Mouse (Mus musculus) yolk sac, embryonic 10.5 days (tissue): ENCODE measurements around the gene Csf3.
"Not testable (repeated sequence)": the region's sequence is repeated elsewhere in the genome, so short reads cannot be mapped to it uniquely, and the experiment has no call there.

Experiments
- DNase-seq: peaks from one replicate; pipeline ENCODE4 v3.0.0-alpha.2; 2017; ENCODE audit warnings: low spot score

Gene Csf3

GRCm38 (mm10) chr11:98696454-98697216 is 4.4 kb upstream of the Csf3 start:
- no peak for DNase-seq

- DNase-seq, result no peak
Observed at GRCm38 (mm10) chr11:98697225-98697624, 3.8 kb upstream of the Csf3 start.

GRCm38 (mm10) chr11:98698849-98699640 is 2.0 kb upstream of the Csf3 start:
- DNase-seq, result no peak

- no peak for DNase-seq
Observed at GRCm38 (mm10) chr11:98699911-98700310, 1.2 kb upstream of the Csf3 start.

GRCm38 (mm10) chr11:98702323-98702722 is 1.3 kb downstream of the Csf3 start:
- no peak for DNase-seq

- no peak for DNase-seq
Observed at GRCm38 (mm10) chr11:98705021-98705420, 4.0 kb downstream of the Csf3 start.

- DNase-seq, result no peak
Observed at GRCm38 (mm10) chr11:98707401-98708281, 6.6 kb downstream of the Csf3 start.

GRCm38 (mm10) chr11:98708282-98708956 is 7.4 kb downstream of the Csf3 start:
- DNase-seq, result no peak

- peak; percentile 86 for DNase-seq
Observed at GRCm38 (mm10) chr11:98709001-98709741, 8.1 kb downstream of the Csf3 start.

- DNase-seq, result peak; percentile 82
Observed at GRCm38 (mm10) chr11:98710416-98711045, 9.5 kb downstream of the Csf3 start.

- DNase-seq, result no peak
Observed at GRCm38 (mm10) chr11:98711046-98711434, 10.0 kb downstream of the Csf3 start.

- not testable (repeated sequence) for DNase-seq
Observed at GRCm38 (mm10) chr11:98712009-98712408, 10.9 kb downstream of the Csf3 start.

GRCm38 (mm10) chr11:98713703-98714102 is 12.6 kb downstream of the Csf3 start:
- no peak for DNase-seq

- DNase-seq, result no peak
Observed at GRCm38 (mm10) chr11:98715946-98716345, 14.9 kb downstream of the Csf3 start.

- no peak for DNase-seq
Observed at GRCm38 (mm10) chr11:98717904-98718303, 16.8 kb downstream of the Csf3 start.

- DNase-seq, result no peak
Observed at GRCm38 (mm10) chr11:98720756-98721155, 19.7 kb downstream of the Csf3 start.

- DNase-seq, result peak; percentile 44
Observed at GRCm38 (mm10) chr11:98721458-98722226, 20.6 kb downstream of the Csf3 start.

- no peak for DNase-seq
Observed at GRCm38 (mm10) chr11:98723098-98723497, 22.0 kb downstream of the Csf3 start.

- peak; percentile 76 for DNase-seq
Observed at GRCm38 (mm10) chr11:98725926-98726506, 25.0 kb downstream of the Csf3 start.
